Mouse (Mus musculus) left cerebral cortex, postnatal 10 days (tissue): ENCODE data around the gene Tmem198b. TPM values are rescaled to one million over a fixed set of nuclear protein-coding genes. Genes with fewer than 3 reads are reported as not detected.

Experiments used
- DNase-seq, 2 experiments: peaks; one replicate each; pipeline ENCODE4 v3.0.0; 2021 to 2022; ENCODE audit warnings: low spot score in 2 of 2, mixed read lengths in 1 of 2; ENCODE audit errors: extremely low spot score in 1 of 2
- intact Hi-C: fragments of 180-260 bp; cut with DNase I; formaldehyde crosslinking; loops from one replicate; pipeline ENCODE4 v1.15.1; 2025
- total RNA-seq, 2 experiments: library from RNA; stranded (reverse); gene quantifications; 2 replicates each; pipeline ENCODE4 v1.2.3; 2021

Gene Tmem198b
- total RNA-seq, 2 experiments from 2014 or later = 12.2 to 12.5 TPM

DNA sequence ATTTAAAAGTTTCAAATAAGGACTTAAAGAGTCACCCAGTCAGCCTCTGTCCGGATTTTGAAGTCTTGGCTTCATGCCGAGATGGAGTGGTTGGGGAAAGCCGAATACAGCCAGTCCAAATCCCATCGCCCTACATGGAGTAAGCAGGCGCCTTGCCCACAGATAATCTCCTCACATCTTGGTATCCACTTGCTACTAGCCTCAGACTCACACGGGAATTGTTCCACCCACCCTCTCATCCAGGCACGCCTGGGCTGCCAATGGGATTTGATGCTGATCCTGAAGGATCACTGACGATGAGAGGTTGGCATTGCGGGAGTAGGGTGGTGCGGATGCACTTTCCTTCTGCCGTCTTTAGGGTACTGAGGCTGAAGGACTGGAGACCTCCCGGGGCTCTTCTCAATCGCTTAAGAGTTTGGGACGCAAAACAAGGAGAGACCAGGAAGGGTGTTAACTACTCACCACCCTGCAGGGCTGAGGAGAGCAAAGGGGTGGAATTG, 349 bp downstream of the Tmem198b start, which contains the start of gene Dnajc14:
Gene Dnajc14 (plus strand): TSS at position 292 of the 500 bp plus-strand sequence.
- intact Hi-C loops = no loop called here

DNA sequence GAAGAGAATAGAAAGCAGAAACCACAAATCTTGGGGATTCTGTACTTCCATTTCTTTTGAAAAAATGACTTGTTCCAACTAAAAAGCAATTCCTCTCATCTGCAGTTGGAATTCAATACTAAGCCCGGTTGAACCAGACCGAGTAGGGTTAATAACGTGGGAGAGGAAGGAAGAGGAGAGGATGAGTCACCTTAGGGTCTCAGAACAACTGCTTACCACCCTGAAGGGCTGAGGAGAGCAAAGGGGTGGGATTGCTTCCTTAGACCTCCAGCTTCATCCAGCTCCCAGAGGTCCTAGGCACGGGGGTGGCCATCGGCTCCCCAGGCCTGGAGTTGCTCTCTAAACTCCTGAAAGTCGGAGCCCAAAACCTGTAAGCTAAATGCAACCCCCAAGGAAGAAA, 809 bp downstream of the Tmem198b start:
- no peak for DNase-seq
- intact Hi-C loops = no loop called here

More for the DNA sequence above, 349 bp downstream of the Tmem198b start, which contains the start of gene Dnajc14:
- DNase-seq = peak; percentile 77 to 79

DNA sequence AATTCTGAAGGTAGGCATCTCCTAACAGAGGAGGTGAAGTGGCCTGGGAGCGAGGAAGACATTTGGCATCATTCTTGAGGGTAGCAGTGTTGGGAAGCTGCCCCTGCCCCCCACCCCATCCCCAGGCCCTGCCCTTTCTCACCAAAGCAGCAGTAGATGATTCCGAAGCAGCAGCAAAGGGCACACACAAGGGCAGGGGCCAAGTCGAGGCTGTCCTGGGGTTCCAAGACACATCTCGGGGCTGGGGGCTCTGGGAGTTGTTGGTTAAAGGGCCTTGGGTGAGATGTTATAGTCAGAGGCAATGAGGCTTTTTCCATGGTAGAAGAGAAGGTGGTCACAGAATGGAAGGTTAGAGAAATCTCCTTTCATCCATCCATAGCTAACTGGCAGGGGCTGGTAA, 1.2 kb downstream of the Tmem198b start:
- peak in 1 of 2 experiments; percentile 22 for DNase-seq
- intact Hi-C loops = no loop called here

DNA sequence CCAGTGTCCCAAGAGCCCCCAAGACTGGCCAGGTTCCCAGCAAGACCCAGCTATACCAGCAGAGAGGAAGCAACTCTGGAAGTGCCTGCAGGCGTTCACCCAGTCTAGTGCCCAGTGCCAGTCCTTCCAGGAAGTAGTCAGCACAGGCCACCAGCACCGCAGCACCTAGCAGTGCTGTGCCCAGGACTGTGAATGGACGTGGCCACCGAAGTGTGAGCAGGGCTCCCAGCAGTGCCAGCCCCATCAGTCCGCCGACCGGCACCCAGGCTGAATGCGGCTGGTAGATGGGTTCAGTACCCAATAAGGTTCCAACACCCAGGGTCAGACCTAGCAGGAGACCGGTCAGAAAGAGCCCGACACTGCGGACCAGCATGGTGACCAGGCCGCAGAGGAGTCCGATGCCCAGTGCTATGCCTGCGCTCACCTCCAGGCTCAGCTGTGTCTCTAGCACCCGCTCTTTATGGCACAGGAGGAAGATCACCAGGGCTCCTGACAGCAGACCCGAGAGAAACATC, 2.1 kb downstream of the Tmem198b start:
- intact Hi-C loops = no loop called here

GRCm38 (mm10) chr10:128798676-128799075, 5.5 kb downstream of the Tmem198b start:
- intact Hi-C loops = no loop called here
- DNase-seq = peak in 1 of 2 experiments; percentile 9

More for the DNA sequence above, 2.1 kb downstream of the Tmem198b start:
- DNase-seq = peak in 1 of 2 experiments; percentile 39

GRCm38 (mm10) chr10:128795581-128795980, 8.6 kb downstream of the Tmem198b start:
- intact Hi-C loops = no loop called here
- DNase-seq = peak in 1 of 2 experiments; percentile 27

DNA sequence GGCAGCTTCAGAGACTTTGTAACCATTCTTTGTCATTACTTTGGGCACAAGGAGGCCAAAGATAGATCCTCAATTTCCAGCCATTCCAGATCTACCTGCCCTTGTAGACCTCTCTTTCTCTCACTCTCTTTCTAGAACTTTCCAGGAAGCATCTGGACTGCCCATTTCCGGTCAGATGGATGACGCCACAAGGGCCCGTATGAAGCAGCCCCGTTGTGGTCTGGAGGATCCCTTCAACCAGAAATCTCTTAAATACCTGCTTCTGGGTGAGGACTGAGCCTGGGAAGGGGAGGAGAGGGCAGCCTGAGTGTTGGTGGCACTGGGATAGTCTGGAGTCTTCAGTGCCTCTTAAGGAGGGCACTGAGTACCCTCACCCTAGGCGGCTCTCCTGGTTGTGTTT, 9.8 kb downstream of the Tmem198b start:
- peak in 1 of 2 experiments; percentile 7 for DNase-seq
- intact Hi-C loops = no loop called here

- intact Hi-C loops = no loop called here
- no peak for DNase-seq
Observed at GRCm38 (mm10) chr10:128793258-128793657, 10.9 kb downstream of the Tmem198b start.

- intact Hi-C loops = no loop called here
- no peak for DNase-seq
Observed at GRCm38 (mm10) chr10:128792041-128792440, 12.1 kb downstream of the Tmem198b start.

GRCm38 (mm10) chr10:128790398-128791124, 13.6 kb downstream of the Tmem198b start, which contains the start of gene Mmp19:
TSS of gene Mmp19 (plus strand) at chr10:128790910.
- intact Hi-C loops = no loop called here
- DNase-seq = peak in 1 of 2 experiments; percentile 21

- intact Hi-C loops = no loop called here
- no peak for DNase-seq
Observed at GRCm38 (mm10) chr10:128780200-128780599, 24.0 kb downstream of the Tmem198b start.

DNA sequence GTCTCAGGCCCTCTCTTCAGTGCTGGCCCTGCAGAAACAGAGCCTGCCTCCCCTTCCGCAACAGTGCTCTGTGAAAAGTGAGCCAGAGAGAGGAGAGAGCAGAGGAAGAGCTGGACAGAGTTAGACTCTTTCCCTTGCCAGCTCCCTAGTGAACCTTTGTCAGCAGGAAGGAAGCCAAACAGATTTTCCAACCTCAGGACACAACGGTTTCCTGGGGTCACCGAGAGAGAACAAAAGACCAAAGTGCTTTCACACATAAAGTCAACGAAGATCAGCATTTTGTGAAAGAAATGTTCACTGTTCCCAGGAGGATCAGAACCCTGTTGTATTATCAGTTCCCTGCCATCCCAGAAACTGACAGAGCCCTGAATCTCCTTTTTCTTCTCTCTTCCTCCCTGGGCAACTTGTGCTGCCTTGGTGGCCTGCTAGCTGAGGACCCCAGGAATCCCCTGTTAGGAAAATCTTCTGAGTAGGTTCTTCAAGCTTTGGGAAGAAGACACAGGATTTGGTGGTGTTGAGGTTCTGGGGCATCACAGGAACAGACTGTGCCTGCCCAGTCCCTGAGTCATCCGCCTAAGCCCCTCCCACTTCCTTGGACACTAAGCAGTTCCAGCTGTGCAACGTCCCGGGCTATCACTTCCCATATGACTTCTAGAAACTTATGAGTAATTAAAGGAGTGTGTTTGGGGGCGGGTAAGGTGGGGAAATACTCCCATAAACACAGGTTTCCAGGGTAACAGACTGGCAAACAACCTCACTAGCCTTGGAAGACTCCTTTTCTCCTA, 25.0 kb downstream of the Tmem198b start:
- peak in 1 of 2 experiments; percentile 84 for DNase-seq
- intact Hi-C loops = no loop called here

DNA sequence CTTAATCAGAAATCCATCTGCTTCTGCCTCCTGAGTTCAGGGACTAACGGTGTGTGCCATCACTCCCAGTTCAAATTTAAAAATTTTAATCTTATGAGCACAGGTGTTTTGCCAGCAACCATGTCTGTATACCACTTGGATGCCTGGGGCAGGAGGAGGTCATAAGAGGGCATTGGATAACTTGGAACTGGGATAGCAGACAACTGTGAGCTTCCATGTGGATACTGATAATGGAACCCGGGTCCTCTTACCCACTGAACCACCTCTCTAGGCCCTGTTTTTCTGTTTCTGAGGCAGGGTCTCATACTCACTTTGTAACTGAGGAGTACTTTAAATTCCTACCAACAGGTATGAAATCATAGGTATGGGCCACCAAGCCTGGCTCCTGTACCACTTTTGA, 25.7 kb downstream of the Tmem198b start:
- intact Hi-C loops = no loop called here
- no peak for DNase-seq

DNA sequence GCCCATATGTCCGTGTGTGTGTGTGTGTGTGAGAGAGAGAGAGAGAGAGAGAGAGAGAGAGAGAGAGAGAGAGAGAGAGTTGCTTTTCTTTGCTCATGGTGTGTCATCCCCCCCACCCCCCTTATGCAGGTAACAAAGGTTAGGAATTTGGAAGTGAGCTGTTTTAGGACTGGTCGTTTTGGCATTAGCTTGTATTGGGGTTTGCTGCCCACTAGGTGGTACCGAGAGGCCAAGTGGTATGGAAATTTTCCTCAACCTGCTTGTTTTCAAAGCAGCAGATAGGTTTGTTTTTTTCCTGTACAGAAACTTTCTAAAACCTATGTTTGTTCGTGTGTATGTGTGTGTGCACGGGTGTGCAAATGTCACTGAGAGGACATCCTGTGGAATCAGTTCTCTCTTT, 30.5 kb downstream of the Tmem198b start:
- DNase-seq = no peak
- intact Hi-C loops = no loop called here

GRCm38 (mm10) chr10:128772895-128773294, 31.3 kb downstream of the Tmem198b start:
- intact Hi-C loops = no loop called here
- DNase-seq = no peak

Other genes starting within 250 kb of the Tmem198b start
- gene Pa2g4, start 238.4 kb downstream of the Tmem198b start, total RNA-seq = 10 to 100 TPM; 80.0 to 83.7 TPM
- gene Erbb3, start 214.7 kb downstream of the Tmem198b start, total RNA-seq = 1 to 10 TPM; 1.1 to 2.2 TPM
- 100 to 1,000 TPM; 382 to 405 TPM for gene Rps26, start 177.6 kb downstream of the Tmem198b start, total RNA-seq
- 10 to 100 TPM; 18.5 to 19.8 TPM for gene Ikzf4, start 158.4 kb downstream of the Tmem198b start, total RNA-seq
- gene Suox, start 130.3 kb downstream of the Tmem198b start, total RNA-seq = 10 to 100 TPM; 11.1 to 11.8 TPM
- gene Rab5b, start 108.1 kb downstream of the Tmem198b start, total RNA-seq = 100 to 1,000 TPM; 120 to 121 TPM
- gene Pmel, start 100.2 kb downstream of the Tmem198b start, total RNA-seq = under 1 TPM; 0.51 to 0.63 TPM
- gene Cdk2, start 99.3 kb downstream of the Tmem198b start, total RNA-seq = 1 to 10 TPM; 4.3 to 4.7 TPM
- gene Dgka, start 59.5 kb downstream of the Tmem198b start, total RNA-seq = 1 to 10 TPM; 5.7 to 5.8 TPM
- gene Pym1, start 56.5 kb downstream of the Tmem198b start, total RNA-seq = 10 to 100 TPM; 34.3 to 34.6 TPM
- under 1 TPM; 0.49 to 0.59 TPM for gene Mmp19, start 13.5 kb downstream of the Tmem198b start, total RNA-seq
- gene Dnajc14, start 308 bp downstream of the Tmem198b start, total RNA-seq = 10 to 100 TPM; 61.9 to 63.1 TPM
- 10 to 100 TPM; 37.4 to 42.2 TPM for gene Sarnp, start 13.0 kb upstream of the Tmem198b start, total RNA-seq
- gene Ormdl2, start 17.3 kb upstream of the Tmem198b start, total RNA-seq = 1 to 10 TPM; 4.4 to 6.7 TPM
- 10 to 100 TPM; 13.2 to 16.2 TPM for gene Gdf11, start 87.3 kb upstream of the Tmem198b start, total RNA-seq
- 10 to 100 TPM; 63.0 to 66.0 TPM for gene Cd63, start 96.6 kb upstream of the Tmem198b start, total RNA-seq
- 1 to 10 TPM; 5.5 to 6.1 TPM for gene Rdh5, start 118.5 kb upstream of the Tmem198b start, total RNA-seq
- gene Bloc1s1, start 119.7 kb upstream of the Tmem198b start, total RNA-seq = 10 to 100 TPM; 84.3 to 85.3 TPM
- gene Itga7, start 129.4 kb upstream of the Tmem198b start, total RNA-seq = 10 to 100 TPM; 14.2 to 14.9 TPM
- gene Mettl7b, start 156.6 kb upstream of the Tmem198b start, total RNA-seq = not detected
- gene Olfr9, start 185.1 kb upstream of the Tmem198b start, total RNA-seq = not detected
- gene Olfr763, start 206.4 kb upstream of the Tmem198b start, total RNA-seq = not detected
- not detected for gene Olfr764-ps1, start 235.5 kb upstream of the Tmem198b start, total RNA-seq
- not detected for gene Olfr765, start 245.6 kb upstream of the Tmem198b start, total RNA-seq